Mouse (Mus musculus): ENCODE results near the gene Cib4. TPM values are rescaled to one million over a fixed set of nuclear protein-coding genes. Genes with fewer than 3 reads are reported as not detected.

Gene Cib4
- total RNA-seq, 2 experiments from 2014 or later: not detected

DNA sequence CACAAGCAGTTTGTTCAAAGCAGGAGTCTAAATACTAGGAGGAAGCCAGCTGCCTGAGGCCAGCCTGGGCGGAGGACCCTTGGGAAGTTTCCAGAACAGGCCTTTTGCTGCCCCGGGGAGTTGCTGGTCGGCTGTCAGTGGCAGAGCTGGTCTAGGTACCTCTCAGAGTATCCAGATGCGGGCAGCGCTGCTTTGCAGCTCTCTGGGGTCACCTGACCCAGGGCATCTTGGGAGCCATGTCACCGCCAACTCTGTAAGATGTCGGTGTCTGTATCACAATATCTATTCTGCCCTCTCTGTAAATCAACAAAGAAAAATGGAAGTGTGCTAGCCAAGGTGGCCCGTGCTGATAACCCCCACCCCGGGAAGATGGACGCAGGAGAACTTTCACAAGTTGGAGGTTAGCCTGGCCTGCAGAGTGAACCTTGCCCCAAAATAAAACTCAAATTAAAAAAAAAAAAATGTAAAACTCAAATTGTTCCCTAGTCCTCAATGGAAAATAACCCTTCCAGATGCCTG lies 25.4 kb downstream of the Cib4 start:
- intact Hi-C loops (cut with DNase I): no loop called here
- DNase-seq: no peak

DNA sequence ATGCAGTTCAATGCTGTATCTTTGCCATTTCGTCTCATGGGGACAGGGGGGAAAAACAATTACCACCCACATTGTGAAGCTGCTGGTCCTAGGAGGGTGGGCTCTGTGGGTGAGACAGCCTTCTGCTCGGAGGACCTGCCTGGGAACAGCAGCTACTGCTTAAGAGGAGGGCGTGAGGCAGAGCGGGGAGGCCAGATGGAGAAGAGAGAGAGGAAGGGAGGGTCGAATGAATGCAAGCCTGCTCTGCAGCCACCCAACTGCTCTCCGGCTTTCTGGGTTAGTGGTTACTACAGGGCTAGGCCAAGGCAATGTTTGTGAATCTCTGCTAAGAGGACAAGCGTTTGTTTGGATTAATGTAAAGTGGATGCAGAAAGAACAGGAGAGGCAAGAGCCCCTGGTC lies 26.1 kb downstream of the Cib4 start:
- no peak for DNase-seq
- intact Hi-C loops (cut with DNase I): loop anchor here (5.0 to 10.0 kb wide), 2 partner anchors 68 to 255 kb away; partner anchors contain the start of gene Kcnk3

DNA sequence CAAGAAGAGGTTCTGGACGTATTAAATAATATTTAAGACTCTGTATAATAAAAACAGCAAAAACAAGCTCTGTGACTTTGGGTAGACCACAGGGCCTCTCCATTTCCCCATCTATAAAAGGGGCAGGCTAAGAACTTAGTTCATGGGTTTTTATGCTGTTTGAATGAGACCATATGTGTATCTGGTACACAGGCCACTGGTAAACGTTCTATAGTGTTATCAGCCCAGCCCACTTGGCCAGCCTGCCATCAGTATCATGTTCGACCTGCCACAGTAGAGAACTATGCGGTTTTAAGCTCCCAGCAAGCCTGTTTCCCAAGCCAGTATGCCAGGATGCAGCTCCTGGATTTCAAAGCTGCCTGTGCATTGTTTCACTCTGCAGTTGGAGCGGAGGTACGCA lies 27.1 kb downstream of the Cib4 start:
- intact Hi-C loops (cut with DNase I): loop anchor here (5.0 to 10.0 kb wide), 2 partner anchors 69 to 256 kb away; partner anchors contain the start of gene Kcnk3

DNA sequence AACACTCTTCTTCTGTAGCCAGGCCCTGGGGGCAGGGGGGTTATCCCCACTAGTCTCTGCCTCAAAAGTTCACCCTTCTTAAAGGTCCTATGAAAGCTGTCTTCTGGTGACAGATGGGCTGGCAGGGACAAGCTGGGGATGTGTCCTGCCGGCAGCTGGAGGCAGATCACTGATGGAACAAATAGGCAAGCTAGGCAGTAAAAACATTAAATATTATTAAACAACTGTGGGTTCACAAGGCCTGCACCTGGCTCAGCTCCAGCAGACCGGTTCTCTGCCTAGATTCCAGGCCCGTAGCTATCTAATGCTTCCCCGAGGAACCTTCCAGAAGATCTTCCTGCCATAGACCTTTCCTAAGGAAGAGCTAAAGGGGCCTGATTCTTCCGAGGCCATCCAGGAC lies 27.5 kb downstream of the Cib4 start:
- intact Hi-C loops (cut with DNase I): loop anchor here (5.0 to 10.0 kb wide), 2 partner anchors 69 to 257 kb away; partner anchors contain the start of gene Kcnk3
- DNase-seq: no peak

More for the DNA sequence above, 27.1 kb downstream of the Cib4 start:
- DNase-seq: no peak

DNA sequence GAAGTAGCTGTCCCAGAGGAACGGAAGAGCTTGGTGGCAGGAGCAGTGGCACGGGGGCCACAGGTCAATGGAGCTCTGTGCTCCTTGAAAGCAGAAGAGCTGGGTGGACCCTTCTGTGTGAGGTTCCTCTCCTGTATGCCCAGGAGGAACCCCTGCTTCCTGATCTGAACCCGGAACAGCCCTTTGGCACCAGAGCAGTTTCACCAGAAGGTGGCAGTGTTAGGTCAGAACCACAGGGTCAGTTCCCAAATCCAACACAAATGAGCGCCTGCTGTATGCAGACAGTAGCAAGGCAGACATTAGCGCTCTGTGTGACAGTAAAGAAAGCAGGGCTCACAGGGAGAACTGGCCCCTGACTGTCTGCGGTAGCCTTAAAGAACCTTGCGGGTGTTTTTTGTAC lies 29.3 kb downstream of the Cib4 start:
- intact Hi-C loops (cut with DNase I): loop anchor here (1.0 to 10.0 kb wide), 3 partner anchors 71 to 258 kb away; partner anchors contain the start of gene Kcnk3
- DNase-seq: peak; percentile 59 to 74

DNA sequence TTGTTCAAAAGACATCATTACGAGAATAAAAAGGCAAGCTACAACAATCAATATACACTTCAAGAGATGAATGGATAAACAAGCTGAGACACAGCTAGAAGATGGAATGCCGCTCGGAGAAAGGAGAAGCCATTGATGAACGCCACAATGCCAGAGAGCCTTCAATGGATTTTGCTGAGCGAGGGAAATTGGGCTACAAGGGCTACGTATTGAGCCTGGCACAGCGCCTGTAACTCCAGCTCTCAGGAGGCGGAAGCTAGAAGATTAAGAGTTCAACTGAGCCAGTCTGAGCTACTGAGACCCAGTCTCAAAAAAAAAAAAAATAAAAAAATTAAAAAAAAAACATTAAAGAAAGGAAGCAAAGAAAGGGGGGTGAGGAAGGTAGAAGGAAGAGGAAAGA lies 32.5 kb downstream of the Cib4 start:
- DNase-seq: no peak
- intact Hi-C loops (cut with DNase I): loop anchor here (10.0 kb wide), 1 partner anchor 262 kb away; no protein-coding TSS in a partner anchor

DNA sequence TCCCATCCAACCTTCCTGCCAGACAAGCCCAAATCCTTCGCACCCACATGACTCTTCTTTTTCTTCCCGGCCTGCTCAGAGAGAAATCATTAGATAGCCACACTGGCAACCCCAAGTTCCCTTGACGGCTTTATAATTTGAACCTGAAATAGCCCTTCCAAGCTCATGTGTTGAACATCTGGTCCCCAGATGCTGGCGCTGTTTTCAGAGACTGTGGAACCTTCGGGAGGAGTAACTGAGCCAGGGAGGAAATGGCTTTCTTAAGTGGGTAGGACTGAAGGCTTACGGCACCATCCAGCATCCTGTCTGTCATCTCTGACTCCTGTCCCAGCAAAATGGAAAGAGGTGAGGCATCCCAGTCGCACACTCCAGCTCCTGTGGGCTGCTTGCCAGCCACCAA lies 48.3 kb downstream of the Cib4 start:
- intact Hi-C loops (cut with DNase I): no loop called here
- DNase-seq: no peak

DNA sequence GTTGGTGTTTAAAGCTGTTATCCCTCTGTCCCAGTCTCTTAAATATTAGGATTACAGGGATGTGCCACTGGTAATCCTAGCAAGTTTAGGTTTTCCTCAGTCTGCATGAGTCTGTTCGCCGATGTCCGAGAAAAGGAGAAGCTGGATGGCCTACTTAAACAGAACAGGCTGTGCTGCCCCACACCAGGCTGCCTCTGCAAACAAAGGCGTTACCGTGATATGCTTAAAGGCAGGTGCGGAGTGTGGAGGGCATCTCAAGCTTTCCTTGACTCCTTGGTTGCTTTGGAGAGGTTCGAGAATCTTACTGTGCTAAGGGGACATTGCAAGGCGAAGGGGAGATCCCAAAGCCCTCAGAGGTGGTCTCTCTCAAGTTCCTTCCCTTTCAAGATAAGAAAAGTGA lies 48.8 kb downstream of the Cib4 start:
- DNase-seq: no peak
- intact Hi-C loops (cut with DNase I): no loop called here

DNA sequence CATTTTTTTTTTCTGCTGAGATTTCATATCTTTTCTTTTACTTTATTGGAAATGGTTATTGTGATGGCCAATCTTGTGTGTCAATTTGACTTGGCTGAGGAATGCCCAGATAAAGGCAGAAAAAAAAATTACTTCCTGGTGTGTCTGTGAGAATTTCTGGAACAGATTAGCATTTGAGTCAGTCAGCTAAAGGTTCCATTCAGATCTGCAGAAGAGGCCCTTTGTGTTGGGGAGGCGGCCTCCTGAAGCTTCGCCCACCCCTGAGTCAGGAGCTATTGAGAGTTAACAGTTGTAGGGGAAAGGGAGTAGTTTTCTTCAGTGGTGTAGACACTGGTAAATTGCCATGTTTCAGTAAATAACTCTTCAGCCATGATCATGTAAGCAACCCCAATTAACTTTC lies 50.3 kb downstream of the Cib4 start:
- intact Hi-C loops (cut with DNase I): no loop called here
- no peak for DNase-seq

DNA sequence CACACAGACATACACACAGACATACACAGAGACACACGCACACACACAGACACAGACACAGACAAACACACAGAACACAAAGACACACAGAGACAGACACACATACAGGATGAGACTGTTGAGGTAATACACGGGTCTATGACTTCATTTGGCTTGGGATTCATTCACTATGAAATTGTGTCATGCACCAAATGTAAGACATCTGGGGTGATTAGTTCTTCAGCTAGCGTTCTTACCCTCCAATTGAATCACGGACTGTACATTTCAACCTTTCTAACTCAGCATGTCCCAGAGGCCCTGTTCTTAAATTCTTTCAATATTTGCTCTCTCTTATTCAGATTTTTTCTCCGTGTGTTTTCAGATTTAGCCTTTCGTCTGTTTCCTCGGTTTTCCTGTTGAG lies 51.0 kb downstream of the Cib4 start:
- intact Hi-C loops (cut with DNase I): no loop called here
- no peak for DNase-seq

DNA sequence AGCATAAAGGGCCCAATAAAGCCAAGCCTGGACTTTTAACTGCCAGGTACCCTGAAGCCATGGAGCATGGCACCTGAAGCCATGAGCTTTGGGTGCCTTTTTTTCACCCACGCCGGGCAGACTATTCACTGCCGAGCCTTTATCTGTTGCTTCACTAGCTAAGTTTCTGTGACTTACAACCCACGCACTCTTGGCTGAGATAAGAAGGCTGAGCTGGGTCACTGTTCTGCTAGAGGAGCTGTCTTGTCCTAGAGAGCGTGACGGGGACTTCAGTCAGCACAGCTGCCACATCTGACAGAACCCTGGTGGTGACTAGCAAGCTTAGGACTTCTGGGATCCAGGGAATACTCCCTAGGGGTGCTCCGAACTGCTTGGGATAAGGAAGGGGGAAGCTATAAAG lies 51.9 kb downstream of the Cib4 start:
- peak in 1 of 2 experiments; percentile 9 for DNase-seq
- intact Hi-C loops (cut with DNase I): no loop called here

DNA sequence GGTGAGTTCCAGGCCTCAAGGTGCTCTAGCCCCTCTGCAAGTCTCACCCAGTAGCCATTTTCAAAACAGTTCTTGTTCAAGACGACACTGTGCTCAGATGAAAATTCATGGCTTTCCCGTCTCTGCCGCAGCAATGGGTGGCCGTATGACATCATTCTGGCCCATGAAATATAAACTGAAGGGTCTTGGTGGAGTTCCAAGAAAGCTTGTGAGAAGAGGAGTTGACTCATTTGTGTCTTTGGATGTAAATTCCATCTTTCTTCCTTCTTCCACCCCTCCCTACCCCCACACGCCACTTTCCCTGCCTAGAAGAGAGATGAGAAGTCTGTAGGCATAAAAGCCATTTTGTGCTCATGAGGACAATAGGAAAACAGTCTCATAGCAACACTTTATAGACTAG lies 54.8 kb downstream of the Cib4 start:
- DNase-seq: no peak
- intact Hi-C loops (cut with DNase I): no loop called here

DNA sequence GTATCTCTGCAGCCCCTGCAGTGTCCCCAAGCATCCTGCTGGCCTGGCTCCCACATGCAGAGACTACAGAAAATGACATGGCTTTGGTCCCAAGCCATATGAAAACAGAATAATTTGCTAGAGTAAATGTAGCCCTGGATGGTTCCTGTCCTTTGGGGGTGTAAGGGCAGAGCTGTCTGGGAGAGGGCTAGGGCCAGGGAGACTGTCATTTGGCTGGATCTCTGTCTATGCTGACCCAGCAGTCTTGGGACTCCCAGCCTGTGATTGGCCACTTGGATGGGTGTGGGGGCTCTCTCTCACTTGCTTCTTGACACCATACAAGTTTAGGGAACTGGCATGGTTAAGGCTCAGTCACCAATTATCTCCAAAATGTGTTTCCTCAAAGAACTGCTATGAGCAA lies 55.4 kb downstream of the Cib4 start:
- intact Hi-C loops (cut with DNase I): no loop called here
- DNase-seq: no peak

DNA sequence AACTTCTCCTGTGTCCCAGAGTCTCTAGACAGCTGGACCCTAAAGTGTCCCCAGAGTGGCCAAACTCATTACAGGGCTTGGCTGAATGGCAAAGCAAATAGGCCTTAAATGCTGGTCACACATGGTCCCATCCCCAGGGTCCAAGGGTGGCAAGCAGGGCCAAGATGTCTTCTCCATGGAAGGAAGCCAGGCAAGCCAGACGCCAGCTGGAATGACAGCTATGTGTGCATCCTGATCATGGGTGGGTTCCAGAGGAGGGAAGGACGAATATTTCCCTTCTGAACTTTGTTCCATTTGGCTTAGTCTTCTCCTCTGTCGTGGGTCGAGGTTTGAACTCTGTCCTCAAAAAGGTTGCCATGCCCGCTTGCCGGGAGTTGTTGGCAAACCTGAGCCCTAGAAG lies 60.5 kb downstream of the Cib4 start:
- intact Hi-C loops (cut with DNase I): no loop called here
- peak in 1 of 2 experiments; percentile 29 for DNase-seq

DNA sequence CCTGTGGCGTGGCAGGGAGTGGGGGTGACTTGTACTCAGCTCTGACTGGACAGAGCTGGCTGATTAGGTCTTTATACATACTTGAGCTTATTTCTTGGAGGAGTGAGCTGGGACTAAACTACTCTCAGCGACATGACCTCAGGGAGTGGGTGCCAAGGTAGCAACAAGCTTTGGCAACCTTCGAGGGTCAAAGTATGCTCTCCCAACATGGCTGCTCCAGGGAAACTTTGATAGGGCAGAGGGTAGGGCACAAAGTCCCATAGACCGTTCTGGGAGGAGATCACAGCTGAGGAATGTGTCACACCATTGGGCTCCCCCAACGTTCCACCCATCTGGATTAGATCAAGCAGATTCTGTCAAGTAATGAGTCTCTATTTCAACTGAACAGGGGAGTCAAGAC lies 61.0 kb downstream of the Cib4 start:
- intact Hi-C loops (cut with DNase I): loop anchor here (5.0 kb wide), 1 partner anchor 267 kb away; no protein-coding TSS in a partner anchor
- no peak for DNase-seq

DNA sequence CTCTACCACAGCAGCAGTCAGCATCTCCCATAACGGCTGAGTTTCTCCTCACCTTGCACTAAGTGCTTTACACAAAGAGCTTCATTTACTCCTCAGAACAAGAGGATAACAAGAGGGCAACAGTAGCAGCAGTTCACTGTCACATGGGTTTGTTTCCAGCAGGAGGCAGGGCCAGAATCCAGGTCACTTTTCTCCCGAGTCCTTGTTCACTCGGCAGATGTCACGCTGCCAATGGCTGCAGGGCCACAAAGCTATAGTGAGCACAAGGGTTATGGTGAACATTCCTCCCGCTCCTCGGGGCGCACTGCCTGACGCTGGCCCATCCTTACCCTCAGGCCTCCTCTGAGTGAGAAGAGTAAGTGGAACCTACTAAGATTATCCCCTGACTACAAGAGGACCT lies 62.1 kb downstream of the Cib4 start:
- DNase-seq: peak; percentile 16 to 28
- intact Hi-C loops (cut with DNase I): loop anchor here (2.0 to 5.0 kb wide), 3 partner anchors 61 to 266 kb away; no protein-coding TSS in a partner anchor

DNA sequence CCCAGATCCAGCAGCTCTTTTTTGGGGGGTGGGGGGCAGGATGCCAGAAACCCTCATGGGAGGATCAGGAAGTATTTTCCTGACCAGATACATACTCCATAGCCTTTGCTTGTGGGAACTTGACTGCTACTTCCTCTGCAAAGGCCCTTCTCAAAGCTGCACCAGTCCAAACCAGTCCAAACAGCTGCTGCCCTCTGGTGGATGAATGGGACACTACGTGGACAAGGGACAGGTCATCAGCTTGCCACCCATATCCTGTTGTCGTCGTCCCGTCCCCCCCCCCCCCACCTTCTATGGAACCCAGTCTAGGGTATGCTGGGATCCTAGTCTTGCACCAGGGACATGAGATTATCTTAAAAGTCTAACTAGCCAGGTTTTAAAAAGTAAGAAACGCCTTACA lies 63.3 kb downstream of the Cib4 start:
- intact Hi-C loops (cut with DNase I): loop anchor here (2.0 to 5.0 kb wide), 3 partner anchors 60 to 265 kb away; no protein-coding TSS in a partner anchor
- peak; percentile 75 to 89 for DNase-seq

DNA sequence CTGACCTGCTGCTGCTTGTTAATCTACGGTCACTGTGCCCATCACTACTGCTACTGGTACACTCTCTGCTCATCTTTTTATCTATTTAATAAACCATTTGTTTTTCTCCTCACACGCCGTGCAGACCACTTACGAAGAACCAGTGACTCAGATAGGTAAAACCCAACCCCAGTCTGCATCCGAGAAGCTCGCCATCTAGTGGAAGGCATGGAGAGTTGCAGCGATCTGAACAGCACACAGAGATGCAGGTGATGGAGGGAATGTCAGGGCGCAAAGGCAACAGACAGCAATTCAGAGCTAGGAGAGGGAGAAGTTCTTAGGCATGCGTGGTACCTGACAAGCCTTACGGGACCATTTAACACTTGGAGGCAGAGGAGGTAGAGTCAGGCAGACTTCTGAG lies 69.1 kb downstream of the Cib4 start:
- DNase-seq: peak in 1 of 2 experiments; percentile 29
- intact Hi-C loops (cut with DNase I): loop anchor here (5.0 kb wide), 1 partner anchor 34 kb away; no protein-coding TSS in a partner anchor

DNA sequence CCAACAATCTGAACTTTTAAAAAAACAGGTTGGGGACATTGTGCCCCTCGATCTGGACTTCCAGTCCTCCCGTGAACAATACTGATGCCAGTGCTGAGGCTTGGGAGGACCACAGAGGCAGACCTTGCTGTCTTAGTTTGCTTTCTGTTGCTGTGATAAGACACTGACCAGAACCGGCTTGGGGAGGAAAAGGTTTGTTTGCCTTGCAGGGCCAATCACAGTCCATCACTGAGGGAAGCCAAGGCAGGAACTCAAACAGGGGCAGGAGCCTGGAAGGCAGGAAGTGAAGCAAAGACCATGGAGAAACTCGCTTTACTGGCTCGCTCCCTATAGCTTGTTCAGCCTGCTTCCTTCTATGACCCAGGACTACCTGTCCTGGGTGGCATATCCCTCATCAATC lies 73.5 kb downstream of the Cib4 start:
- intact Hi-C loops (cut with DNase I): no loop called here
- DNase-seq: no peak

DNA sequence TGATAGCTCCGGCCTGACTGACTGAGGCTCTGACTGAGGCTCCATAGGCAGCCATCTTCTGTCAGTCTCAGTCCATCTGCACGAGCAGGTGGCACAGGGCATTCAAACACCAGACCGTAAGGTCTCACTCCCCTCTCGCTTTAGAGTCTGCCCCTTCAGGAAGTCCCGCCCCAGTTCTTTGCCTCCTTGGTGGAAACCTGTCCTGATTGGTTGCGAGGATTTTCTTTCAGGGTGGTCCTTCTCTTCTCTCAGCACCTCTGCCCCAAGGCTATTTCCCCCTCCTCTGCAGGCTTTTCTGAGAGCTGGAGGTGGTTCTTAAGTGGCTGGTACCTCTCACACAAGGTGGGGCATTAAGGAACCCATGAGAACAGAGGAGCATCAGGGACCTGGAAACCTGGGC lies 75.2 kb downstream of the Cib4 start:
- no peak for DNase-seq
- intact Hi-C loops (cut with DNase I): no loop called here

DNA sequence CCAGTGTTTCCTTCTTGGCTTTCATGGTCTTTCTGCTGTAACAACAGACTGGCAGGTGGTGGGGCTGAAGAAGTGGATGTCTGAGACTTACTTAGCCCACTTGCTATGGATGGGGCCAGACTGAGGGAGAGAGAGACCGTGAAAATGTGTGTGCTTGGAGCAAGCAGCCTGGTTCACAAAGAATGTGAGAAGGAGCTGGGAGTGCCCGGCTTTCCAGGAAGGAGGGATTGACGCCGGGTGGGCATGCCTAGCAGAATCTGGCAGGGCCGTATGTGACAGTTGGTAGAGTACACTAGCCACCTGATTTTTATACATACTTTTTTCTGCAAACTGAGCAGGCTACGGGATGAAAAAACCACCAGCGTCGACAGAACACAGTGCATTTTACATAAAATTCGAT lies 79.3 kb downstream of the Cib4 start:
- no peak for DNase-seq
- intact Hi-C loops (cut with DNase I): no loop called here

DNA sequence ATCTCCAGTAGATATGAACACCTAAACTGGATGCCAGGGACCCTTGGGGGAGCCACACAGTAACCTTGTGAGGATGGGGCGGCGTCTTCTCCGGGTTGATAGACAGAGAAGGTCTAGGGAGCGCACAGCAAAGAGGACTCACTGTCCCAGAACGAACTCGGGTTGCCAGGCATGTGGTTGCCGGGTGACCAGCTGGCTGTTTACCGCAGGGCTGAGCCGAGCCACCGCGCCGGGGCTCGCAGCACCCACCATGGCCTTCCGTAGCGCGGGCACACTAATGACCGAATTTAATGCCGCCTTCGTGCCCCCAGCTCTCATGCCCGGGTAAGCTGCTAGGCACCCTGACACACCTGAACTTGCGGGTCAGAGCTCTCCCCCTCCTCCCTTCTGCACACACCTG lies 79.8 kb downstream of the Cib4 start, which contains the start of gene 1700001C02Rik:
TSS of gene 1700001C02Rik (plus strand) at position 187 of the 400 bp plus-strand sequence.
- intact Hi-C loops (cut with DNase I): no loop called here
- DNase-seq: peak; percentile 11 to 43

Data from heart, postnatal 14 days (tissue).